Mouse (Mus musculus) skeletal muscle tissue, adult 2 months (tissue): ENCODE data around the gene Abhd10.

Experiments used
- DNase-seq: peaks from one replicate; pipeline ENCODE4 v3.0.0-alpha.2; 2012; ENCODE audit warnings: low read depth, low spot score

The Abhd10 gene

GRCm38 (mm10) chr16:45742615-45743476 is at the start of gene Abhd10:
TSS of gene Abhd10 (minus strand) at chr16:45742955.
- DNase-seq: peak; percentile 95

- DNase-seq: no peak
Measured at GRCm38 (mm10) chr16:45791286-45791685, 48.5 kb upstream of the Abhd10 start.

GRCm38 (mm10) chr16:45789311-45789710 is 46.6 kb upstream of the Abhd10 start:
- no peak for DNase-seq

DNA sequence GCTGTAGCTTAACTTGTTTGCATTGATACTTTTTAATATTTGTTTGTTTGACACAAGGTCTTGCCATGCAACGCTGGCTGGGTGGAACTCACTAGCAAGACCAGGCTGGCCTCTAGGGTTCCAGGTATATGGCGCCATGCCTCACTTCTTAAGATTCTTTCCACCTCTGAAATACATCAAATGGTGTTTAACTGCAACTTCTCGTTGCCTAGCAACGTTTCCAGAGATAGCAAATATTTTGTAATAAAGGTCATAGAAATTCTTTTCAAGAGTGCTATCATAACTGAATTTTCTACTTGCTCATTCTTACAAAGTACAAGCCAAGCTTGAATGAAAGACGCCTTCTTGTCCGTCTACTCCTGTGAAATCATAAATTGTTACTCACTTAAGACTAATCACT is 44.9 kb upstream of the Abhd10 start:
- DNase-seq: no peak

- no peak for DNase-seq
Measured at GRCm38 (mm10) chr16:45786639-45787038, 43.9 kb upstream of the Abhd10 start.

DNA sequence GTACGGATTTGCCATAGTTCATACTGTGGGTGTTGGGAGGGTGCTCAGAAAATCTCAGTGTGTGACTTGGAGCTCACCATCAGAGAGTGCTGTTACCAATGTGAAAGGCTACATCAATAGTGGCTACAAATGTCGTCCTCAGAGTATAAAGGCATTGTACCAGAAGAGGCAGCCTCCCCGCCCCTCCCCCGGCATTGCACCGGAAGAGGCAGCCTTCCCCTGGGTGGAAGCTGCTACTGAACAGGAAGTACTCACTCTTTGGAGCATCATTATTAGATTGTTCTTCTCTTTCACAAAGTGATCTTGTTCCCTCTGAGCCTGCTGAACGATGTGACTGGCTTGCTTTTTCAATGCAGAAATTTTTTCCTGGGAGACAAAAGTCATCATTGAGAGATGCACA is 37.2 kb upstream of the Abhd10 start:
- no peak for DNase-seq

DNA sequence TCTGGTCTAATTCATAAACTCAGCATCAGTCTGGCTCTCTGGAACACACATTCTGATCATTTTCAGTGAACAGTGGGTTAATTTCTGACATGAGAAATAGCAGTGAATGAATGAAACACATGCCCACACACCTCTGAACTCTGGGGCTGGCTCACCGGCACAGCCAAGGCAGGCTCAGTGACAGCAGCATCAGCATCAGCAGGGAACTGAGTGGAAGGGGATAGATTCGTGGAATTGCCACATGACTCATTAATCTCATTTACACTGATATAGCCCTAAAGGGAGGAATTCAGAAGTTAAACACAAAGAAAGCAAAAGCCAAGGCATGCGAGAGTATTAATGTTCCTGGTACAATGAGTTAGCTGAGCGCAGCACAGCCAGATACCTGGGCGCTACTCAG is 32.1 kb upstream of the Abhd10 start:
- no peak for DNase-seq

GRCm38 (mm10) chr16:45770914-45771313 is 28.2 kb upstream of the Abhd10 start:
- DNase-seq: no peak

- no peak for DNase-seq
Measured at GRCm38 (mm10) chr16:45767853-45768640, 25.3 kb upstream of the Abhd10 start.

DNA sequence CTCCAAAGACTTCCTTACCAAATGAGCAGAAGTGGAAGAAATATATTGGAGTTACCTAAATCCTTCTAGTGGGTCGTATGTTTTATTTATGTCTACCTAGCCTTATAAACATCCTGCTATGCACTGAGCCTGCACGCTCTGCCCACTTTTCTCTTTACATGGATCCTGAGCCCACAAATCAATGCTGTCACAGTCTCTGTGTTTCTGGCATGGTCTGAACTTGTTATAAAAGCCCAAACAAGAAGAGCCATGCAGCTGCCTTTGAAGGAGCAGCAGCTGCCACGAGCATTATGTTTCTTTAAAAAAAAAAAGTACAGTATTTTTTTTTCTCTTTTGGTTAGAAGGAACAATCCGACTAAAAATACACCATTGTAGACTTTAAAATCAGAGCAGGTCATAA is 24.7 kb upstream of the Abhd10 start:
- DNase-seq: no peak

- no peak for DNase-seq
Measured at GRCm38 (mm10) chr16:45765801-45766494, 23.2 kb upstream of the Abhd10 start.

DNA sequence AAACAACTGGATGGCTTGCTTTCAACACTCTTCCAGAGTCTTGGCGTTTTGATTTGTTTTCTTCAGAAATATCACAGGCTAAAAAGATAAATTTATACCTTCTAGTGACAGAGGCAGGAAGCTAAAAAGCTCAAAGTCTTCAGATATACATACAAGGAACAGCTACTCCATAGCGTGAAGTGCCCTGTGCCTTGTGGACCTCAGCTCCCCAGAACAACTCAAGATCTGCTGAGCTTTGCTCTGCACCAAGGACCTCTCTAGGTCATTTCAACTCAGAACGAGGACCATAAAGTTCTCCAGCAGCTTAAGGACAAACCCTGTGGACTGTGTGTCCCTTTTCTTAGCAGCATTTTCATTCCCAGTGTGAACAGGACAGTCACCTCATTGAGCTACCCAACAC is 22.3 kb upstream of the Abhd10 start:
- no peak for DNase-seq

- no peak for DNase-seq
Measured at GRCm38 (mm10) chr16:45762859-45763505, 20.2 kb upstream of the Abhd10 start.

GRCm38 (mm10) chr16:45761425-45761824 is 18.7 kb upstream of the Abhd10 start:
- DNase-seq: no peak

DNA sequence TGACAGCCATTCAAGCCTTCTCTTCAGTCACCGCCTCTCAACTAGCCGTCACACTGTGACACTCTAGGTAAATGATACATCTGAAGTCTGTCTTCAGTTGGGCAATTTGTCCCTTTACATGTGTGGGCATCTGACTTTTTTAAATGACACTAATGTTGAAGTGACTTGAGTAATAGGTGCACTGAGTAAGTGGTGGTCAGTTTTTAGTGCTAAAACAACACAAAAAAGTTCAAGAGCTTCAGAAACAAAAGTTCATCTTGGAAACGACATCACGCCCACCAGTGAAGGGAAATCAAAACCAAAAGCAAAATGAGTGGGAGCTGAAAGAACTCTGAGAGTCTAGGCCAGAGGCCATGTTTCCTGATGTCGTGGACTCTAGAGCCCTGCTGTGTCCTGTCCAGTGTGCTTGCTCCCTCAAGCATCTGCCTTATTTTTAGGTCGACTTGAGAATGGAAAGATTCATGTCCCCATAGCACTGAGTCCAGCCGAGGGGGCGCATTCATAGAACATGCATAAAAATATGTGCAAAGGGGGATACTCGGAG is 16.0 kb upstream of the Abhd10 start:
- no peak for DNase-seq

DNA sequence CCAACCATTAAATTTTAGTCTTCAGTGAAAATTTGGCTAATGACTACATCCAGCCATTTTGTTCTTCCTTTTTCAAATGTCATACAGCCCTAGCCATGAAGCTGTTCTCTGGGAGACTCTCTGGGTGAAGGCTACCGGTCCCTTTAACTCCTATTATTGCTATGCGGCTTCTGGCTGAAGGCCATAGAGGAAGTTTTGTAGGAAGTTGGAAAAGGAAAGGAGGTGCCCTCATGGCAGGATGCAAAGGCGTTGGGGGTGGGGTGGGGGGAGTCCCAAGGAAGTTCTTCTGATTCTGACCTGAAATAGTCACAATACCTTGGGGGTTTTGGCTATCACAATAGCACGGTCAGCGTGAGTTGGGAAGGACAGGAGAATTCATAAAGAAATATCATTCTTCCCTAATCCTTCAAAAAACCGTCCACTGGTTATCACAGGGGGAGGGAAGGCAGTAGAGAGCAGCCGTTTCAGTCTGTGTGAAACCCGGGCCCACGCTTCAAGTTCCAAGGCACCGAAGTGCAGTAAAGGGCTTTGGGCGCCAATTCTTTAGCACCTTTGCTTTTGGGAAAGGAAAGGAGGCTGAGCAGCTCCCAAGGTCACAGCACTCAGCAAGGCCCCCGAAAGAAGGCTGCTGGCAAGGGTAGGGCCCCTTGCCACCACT is 14.8 kb upstream of the Abhd10 start:
- peak; percentile 46 for DNase-seq

DNA sequence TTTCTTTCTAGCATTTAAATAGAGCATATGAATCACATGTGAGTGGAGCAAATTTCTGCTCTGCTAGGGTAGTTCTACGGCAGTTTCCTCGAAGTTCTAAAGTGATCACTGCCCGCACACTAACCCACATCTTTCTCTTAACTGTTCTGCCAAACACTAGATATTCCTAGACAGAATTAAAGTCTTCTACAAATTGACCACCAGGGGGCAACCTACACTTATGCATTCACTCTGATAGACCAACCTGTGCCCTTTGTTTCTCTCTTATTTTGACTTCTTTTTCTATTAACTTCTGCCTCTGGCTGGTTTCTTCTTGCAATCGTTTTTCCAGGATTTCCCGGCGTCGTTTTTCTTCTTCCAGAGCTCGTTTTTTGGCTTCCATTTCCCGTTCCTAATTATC is 14.1 kb upstream of the Abhd10 start:
- DNase-seq: peak; percentile 49

- DNase-seq: no peak
Measured at GRCm38 (mm10) chr16:45743591-45744144, 913 bp upstream of the Abhd10 start.

DNA sequence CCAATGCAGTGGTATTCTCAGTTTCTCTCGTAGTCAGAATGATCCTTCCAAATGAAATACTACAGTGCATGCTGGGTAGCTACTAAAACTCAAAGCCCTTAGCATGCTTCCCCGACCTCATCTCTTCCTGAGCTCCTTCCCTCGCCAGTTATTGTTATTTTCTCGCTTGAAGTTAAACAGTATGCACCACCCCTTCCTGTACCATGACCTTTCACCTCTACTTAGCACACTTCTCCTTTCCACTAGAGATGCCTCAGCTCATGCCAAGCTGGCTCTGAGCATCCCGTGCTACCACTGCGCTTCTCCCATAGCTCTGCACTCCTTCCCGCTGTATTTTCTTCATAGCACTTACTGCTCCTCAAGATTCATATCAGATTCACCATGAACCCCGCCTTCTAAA is 4.9 kb downstream of the Abhd10 start:
- no peak for DNase-seq

DNA sequence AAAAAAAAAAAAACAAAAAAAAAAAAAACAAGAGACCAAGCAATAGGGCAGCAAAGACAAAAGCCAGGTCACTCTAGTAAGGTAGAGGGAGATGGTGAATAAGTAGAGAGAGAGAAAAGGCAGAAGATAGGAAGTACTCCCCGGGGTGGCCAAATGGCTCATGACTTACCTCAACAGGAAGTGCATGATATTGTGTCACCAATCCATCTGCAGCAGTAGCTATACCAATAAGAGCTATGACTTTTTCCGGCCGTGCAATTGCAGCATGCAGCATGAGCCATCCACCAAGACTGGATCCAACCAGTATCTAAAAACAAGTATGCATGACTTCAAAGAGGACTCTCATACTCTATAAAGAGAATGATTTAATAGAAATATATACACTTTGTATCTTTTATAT is 6.0 kb downstream of the Abhd10 start:
- no peak for DNase-seq

- DNase-seq: no peak
Measured at GRCm38 (mm10) chr16:45729163-45729562, 13.6 kb downstream of the Abhd10 start.
